Mouse (Mus musculus) heart, adult 11 months (tissue): Measurements from ENCODE around the gene Dnajc21.
"Not testable (repeated sequence)": the region's sequence is repeated elsewhere in the genome, so short reads cannot be mapped to it uniquely, and the experiment has no call there.

Experiments
- DNase-seq: peaks from one replicate; pipeline ENCODE4 v3.0.0; 2022

Dnajc21 gene

GRCm38 (mm10) chr15:10470151-10470831 is at the start of gene Dnajc21:
TSS of gene Dnajc21 (minus strand) at chr15:10470516.
- peak; percentile 99 for DNase-seq

- no peak for DNase-seq
Measured at GRCm38 (mm10) chr15:10515166-10515565, 44.9 kb upstream of the Dnajc21 start.

GRCm38 (mm10) chr15:10506099-10506498 is 35.8 kb upstream of the Dnajc21 start:
- DNase-seq: peak; percentile 96

- DNase-seq: peak; percentile 66
Measured at GRCm38 (mm10) chr15:10500838-10501719, 30.8 kb upstream of the Dnajc21 start.

- DNase-seq: no peak
Measured at GRCm38 (mm10) chr15:10500035-10500434, 29.7 kb upstream of the Dnajc21 start.

- DNase-seq: peak; percentile 49
Measured at GRCm38 (mm10) chr15:10499593-10499992, 29.3 kb upstream of the Dnajc21 start.

GRCm38 (mm10) chr15:10496696-10497095 is 26.4 kb upstream of the Dnajc21 start:
- not testable (repeated sequence) for DNase-seq

- DNase-seq: peak; percentile 59
Measured at GRCm38 (mm10) chr15:10495944-10496343, 25.6 kb upstream of the Dnajc21 start.

GRCm38 (mm10) chr15:10490101-10490500 is 19.8 kb upstream of the Dnajc21 start:
- DNase-seq: peak; percentile 51

GRCm38 (mm10) chr15:10487246-10487645 is 16.9 kb upstream of the Dnajc21 start:
- DNase-seq: peak; percentile 18

GRCm38 (mm10) chr15:10486365-10486839 is 16.1 kb upstream of the Dnajc21 start:
- no peak for DNase-seq

GRCm38 (mm10) chr15:10485484-10486364 is 15.4 kb upstream of the Dnajc21 start, which contains the start of the genes Brix1 and Rad1:
TSS of gene Brix1 (minus strand) at chr15:10485947.
TSS of gene Rad1 (plus strand) at chr15:10486018.
- DNase-seq: peak; percentile 99

GRCm38 (mm10) chr15:10470941-10471340 is 625 bp upstream of the Dnajc21 start:
- no peak for DNase-seq

- no peak for DNase-seq
Measured at GRCm38 (mm10) chr15:10469641-10470150, 620 bp downstream of the Dnajc21 start.

GRCm38 (mm10) chr15:10468761-10469160 is 1.6 kb downstream of the Dnajc21 start:
- peak; percentile 60 for DNase-seq

GRCm38 (mm10) chr15:10464678-10465077 is 5.6 kb downstream of the Dnajc21 start:
- peak; percentile 52 for DNase-seq

- peak; percentile 55 for DNase-seq
Measured at GRCm38 (mm10) chr15:10463555-10463954, 6.8 kb downstream of the Dnajc21 start.

- peak; percentile 80 for DNase-seq
Measured at GRCm38 (mm10) chr15:10460986-10461385, 9.3 kb downstream of the Dnajc21 start.

GRCm38 (mm10) chr15:10447102-10447501 is 23.2 kb downstream of the Dnajc21 start:
- DNase-seq: no peak

GRCm38 (mm10) chr15:10442275-10442674 is 28.0 kb downstream of the Dnajc21 start:
- no peak for DNase-seq

- no peak for DNase-seq
Measured at GRCm38 (mm10) chr15:10441493-10441892, 28.8 kb downstream of the Dnajc21 start.

- DNase-seq: no peak
Measured at GRCm38 (mm10) chr15:10439963-10440362, 30.4 kb downstream of the Dnajc21 start.
